Mouse (Mus musculus): ENCODE measurements around the gene Gpr137b.
A peak's percentile ranks its signal among the peaks of the same experiment; 100 is the strongest.
"Not testable (repeated sequence)": the region's sequence is repeated elsewhere in the genome, so short reads cannot be mapped to it uniquely, and the experiment has no call there.

Gpr137b gene

GRCm38 (mm10) chr13:13363536-13363935 lies 30.3 kb downstream of the Gpr137b start:
- DNase-seq = peak; percentile 75

DNA sequence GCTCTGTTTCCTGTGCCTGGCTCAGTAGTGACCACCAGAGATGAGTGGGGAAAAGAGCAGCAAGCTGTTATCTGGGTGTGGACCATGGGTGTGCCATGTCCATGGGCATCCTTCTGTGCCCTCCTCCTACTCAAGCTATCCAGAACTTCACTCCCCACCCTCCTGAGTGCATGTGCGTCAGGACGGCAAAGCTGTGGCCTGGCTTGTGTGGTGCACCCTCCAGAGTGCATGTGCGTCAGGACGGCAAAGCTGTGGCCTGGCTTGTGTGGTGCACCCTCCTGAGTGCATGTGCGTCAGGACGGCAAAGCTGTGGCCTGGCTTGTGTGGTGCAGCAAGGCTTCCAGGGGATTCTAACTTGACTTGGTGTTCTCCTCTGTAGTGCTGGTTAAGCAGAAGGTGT lies 31.6 kb downstream of the Gpr137b start:
- DNase-seq = not testable (repeated sequence)

DNA sequence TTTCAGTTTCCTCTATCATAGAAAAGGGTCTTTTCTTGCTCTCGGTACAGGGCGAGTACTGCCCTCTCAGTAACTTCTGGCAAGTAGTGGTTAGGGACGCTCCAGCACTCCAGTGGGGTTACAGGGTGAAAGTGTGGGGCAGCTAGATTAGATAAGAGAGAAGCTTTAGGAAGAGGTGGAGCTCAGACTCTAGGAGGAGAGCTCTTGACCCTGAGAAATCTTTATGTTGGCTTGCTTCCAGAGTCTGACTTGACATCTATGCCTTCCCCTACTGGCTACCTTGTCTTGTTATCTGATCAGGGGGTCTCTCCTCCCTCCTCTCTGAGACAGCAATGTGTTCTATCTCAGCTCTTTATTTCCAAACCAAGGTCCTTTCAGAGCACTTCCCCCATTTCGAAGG lies 33.8 kb downstream of the Gpr137b start:
- not testable (repeated sequence) for DNase-seq

- DNase-seq = not testable (repeated sequence)
These were observed 35.2 kb downstream of the Gpr137b start for GRCm38 (mm10) chr13:13358602-13359001.

DNA sequence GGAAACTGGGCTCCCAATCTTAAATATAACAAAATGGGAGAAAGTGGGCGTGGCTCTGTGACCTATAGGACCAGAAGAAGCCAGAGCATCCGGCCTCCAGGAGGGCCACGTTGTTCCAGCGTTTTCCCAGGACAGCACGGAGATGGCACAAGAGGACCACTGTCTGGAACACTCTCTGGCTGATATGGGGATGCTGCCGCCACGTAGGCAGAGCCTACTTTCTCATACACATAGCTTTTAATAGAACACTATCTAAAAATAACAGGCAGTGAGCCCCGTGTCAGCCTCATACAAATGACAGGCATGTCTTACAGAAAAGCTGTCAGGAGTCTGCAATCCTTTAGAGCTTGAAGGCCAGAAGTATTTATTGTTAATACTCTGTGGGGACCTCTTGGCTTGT lies 35.7 kb downstream of the Gpr137b start:
- DNase-seq = not testable (repeated sequence)

- DNase-seq = not testable (repeated sequence)
These were observed 41.7 kb downstream of the Gpr137b start for GRCm38 (mm10) chr13:13352113-13352512.

- DNase-seq = not testable (repeated sequence)
These were observed 43.1 kb downstream of the Gpr137b start for GRCm38 (mm10) chr13:13350681-13351080.

DNA sequence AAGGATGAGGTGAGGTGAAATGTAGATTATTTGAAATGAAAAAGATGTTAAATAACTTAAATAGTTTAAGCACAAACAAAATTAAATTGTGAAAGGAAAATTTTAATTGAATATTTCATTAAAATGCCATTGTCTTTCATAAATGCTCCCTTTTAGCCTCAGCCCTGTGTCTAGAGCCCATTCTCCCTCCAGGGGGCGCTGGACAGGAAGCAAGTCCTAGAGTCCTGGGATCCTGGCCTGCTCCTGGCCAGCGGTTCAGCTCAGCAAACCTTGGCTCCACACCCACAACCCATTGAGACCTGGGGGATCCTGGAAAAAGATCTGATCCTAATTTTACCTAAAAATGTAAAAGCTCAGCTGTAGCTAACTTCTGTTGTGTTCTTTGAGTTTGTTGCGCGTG lies 44.5 kb downstream of the Gpr137b start:
- DNase-seq = peak; percentile 63

DNA sequence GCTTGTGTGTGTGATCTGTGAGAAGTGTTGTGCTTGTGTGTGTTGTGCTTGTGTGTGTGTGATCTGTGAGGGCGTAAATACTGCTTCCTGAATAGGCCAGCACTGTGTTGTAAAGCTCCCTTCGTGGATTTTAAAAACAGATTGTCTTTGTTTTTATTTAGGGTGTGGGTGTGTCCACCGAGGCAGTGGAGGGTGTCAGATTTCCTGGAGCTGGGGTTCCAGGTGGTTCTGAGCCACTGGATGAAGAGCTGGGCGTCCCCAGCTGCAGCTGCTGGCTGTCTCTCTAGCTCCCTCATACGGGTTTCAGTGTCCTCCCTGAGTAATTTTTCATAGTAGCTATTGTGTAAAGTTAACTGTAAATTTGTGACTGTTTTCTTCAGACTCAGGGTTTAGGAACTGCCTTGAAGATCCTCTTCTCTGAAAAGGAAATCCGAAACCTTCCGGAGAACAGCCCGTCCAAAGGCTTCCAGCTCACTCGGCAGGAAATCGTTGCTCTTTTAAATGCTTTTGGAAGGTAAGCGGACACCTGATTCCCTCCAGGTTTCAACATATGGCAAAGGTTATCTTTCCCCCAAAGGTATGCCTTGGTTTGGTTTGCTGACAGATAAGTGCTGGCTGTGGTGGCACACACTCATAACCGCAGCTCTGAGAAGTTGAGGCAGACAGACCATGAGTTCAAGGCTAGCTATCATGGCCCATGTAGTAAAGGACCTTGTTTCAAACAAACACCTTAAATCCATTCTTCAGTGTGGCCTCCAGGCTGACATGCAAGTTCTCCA lies 46.0 kb downstream of the Gpr137b start:
- DNase-seq = not testable (repeated sequence)

- not testable (repeated sequence) for DNase-seq
These were observed 56.5 kb downstream of the Gpr137b start for GRCm38 (mm10) chr13:13337361-13337760.

GRCm38 (mm10) chr13:13328876-13329275 lies 64.9 kb downstream of the Gpr137b start:
- peak; percentile 20 for DNase-seq

Data from kidney, adult 11 months (tissue).